ENCODE assay signal across 10 mouse cellular contexts in genomic region chr14:31930367-31930766, GRCm38 (mm10).
DNase-seq lines count a peak whose midpoint lies in the region; ATAC-seq and TF ChIP-seq lines count a peak whose summit lies in the region.
"Had no signal": no experiment of that assay in that cellular context is flagged by ENCODE, and none has a peak within 500 bp of the region (broad histone marks: within the 10 kb centered on the region; RNA-seq: fewer than 3 reads in every experiment).

No protein-coding gene starts in this region.

- H3K4me3 ChIP-seq in forebrain, postnatal 0 days (ENCODE audit: low read depth, low read length): no peak overlapping the region
- no peak overlapping the region for H3K4me3 ChIP-seq in forebrain, embryonic 16.5 days (replicated peaks; ENCODE audit: low read length)
- no peak overlapping the region for H3K4me3 ChIP-seq in kidney, postnatal 0 days (replicated peaks; ENCODE audit: low read depth, low read length)
- H3K4me3 ChIP-seq: left cerebral cortex, adult 2 months had no signal

- DNase-seq in forebrain, postnatal 0 days: peak; percentile 54
- peak; percentile 49 for DNase-seq in A20 (ENCODE audit: low read depth, low spot score)
- peak; percentile 70 for DNase-seq in cerebellum, adult 11-12 months
- peak; percentile 91 for DNase-seq in heart, adult 9 months (ENCODE audit: low spot score in 2 of 2)
- peak; percentile 81 for DNase-seq in kidney, postnatal 0 days (ENCODE audit: low spot score)
- peak; percentile 97 for DNase-seq in lung, postnatal 36 days

- no peaks in the 10 kb centered on the region for H3K27me3 ChIP-seq in forebrain, postnatal 0 days (ENCODE audit: insufficient read depth, low read length)
- no peaks in the 10 kb centered on the region for H3K27me3 ChIP-seq in forebrain, embryonic 16.5 days (replicated peaks; ENCODE audit: control insufficient read depth, insufficient read depth, low read length)
- no peaks in the 10 kb centered on the region for H3K27me3 ChIP-seq in kidney, postnatal 0 days (ENCODE audit: insufficient read depth, low read length)

- 0 out of 2 replicates have a peak, but pooled peaks cover 4% of the 10 kb centered on the region for H3K4me1 ChIP-seq in forebrain, postnatal 0 days (ENCODE audit: insufficient read depth)
- peaks cover 22% of the 10 kb centered on the region for H3K4me1 ChIP-seq in forebrain, embryonic 16.5 days (replicated peaks; ENCODE audit: control insufficient read depth, insufficient read depth, low read length)
- H3K4me1 ChIP-seq in kidney, postnatal 0 days (replicated peaks; ENCODE audit: insufficient read depth, low read length): 0 out of 2 replicates have a peak, but pooled peaks cover 10% of the 10 kb centered on the region

- H3K36me3 ChIP-seq in forebrain, postnatal 0 days (ENCODE audit: insufficient read depth): no peaks in the 10 kb centered on the region
- H3K36me3 ChIP-seq in forebrain, embryonic 16.5 days (ENCODE audit: control insufficient read depth, insufficient read depth): no peaks in the 10 kb centered on the region
- no peaks in the 10 kb centered on the region for H3K36me3 ChIP-seq in kidney, postnatal 0 days (ENCODE audit: insufficient read depth, low read length)
- H3K36me3 ChIP-seq: G1E had no signal

- no peak overlapping the region for H3K4me2 ChIP-seq in forebrain, postnatal 0 days (ENCODE audit: low read depth)
- no peak overlapping the region for H3K4me2 ChIP-seq in forebrain, embryonic 16.5 days (ENCODE audit: low read length)
- no peak overlapping the region for H3K4me2 ChIP-seq in kidney, postnatal 0 days (ENCODE audit: low read length)

- no peak overlapping the region for H3K9ac ChIP-seq in forebrain, postnatal 0 days
- no peak overlapping the region for H3K9ac ChIP-seq in forebrain, embryonic 16.5 days (replicated peaks; ENCODE audit: low read depth, low read length)
- no peak overlapping the region for H3K9ac ChIP-seq in kidney, postnatal 0 days (ENCODE audit: low read depth, low read length)

- no peak for TF ChIP-seq CTCF in forebrain, postnatal 0 days (IDR thresholded peaks at IDR 0.05; ENCODE audit: low read depth)
- TF ChIP-seq CTCF in kidney, postnatal 0 days (IDR thresholded peaks at IDR 0.05; ENCODE audit: low read depth): no peak

- ATAC-seq in forebrain, postnatal 0 days: no peak
- ATAC-seq in forebrain, embryonic 16.5 days: no peak
- 0 out of 2 replicates have a peak, but pooled peaks have one; percentile 50 for ATAC-seq in kidney, postnatal 0 days (replicated peaks; ENCODE audit: low FRiP score, low read depth)
- ATAC-seq in activated CD4-positive, CD25-positive, alpha-beta regulatory T cell, adult 4 months: no peak

- 52% methylated on average over 9 of the region's 9 CpGs for WGBS in forebrain, postnatal 0 days
- WGBS in forebrain, embryonic 16.5 days: 53% methylated on average over 9 of the region's 9 CpGs
- WGBS in kidney, postnatal 0 days: 42% methylated on average over 9 of the region's 9 CpGs

- H3K27ac ChIP-seq in forebrain, postnatal 0 days (ENCODE audit: low read depth, low read length): no peak overlapping the region
- H3K27ac ChIP-seq in forebrain, embryonic 16.5 days (ENCODE audit: low read length): no peak overlapping the region
- H3K27ac ChIP-seq in kidney, postnatal 0 days: peak overlapping the region; percentile 68
- H3K27ac ChIP-seq: left cerebral cortex, adult 2 months had no signal

- no peaks in the 10 kb centered on the region for H3K9me3 ChIP-seq in forebrain, postnatal 0 days (ENCODE audit: low read length)
- no peaks in the 10 kb centered on the region for H3K9me3 ChIP-seq in forebrain, embryonic 16.5 days (ENCODE audit: control insufficient read depth, low read length)
- H3K9me3 ChIP-seq in kidney, postnatal 0 days (replicated peaks; ENCODE audit: low read length): no peaks in the 10 kb centered on the region
- H3K9me3 ChIP-seq: G1E had no signal
